Mouse (Mus musculus): ENCODE measurements around the gene Rpusd4. TPM values are rescaled to one million over a fixed set of nuclear protein-coding genes. Genes with fewer than 3 reads are reported as not detected.

The Rpusd4 gene
- 21.5 and 21.7 TPM in 2 replicates for polyA plus RNA-seq (2015; fragmentation: Nextera tagmentation; extraction: Ambion mirVana)

DNA sequence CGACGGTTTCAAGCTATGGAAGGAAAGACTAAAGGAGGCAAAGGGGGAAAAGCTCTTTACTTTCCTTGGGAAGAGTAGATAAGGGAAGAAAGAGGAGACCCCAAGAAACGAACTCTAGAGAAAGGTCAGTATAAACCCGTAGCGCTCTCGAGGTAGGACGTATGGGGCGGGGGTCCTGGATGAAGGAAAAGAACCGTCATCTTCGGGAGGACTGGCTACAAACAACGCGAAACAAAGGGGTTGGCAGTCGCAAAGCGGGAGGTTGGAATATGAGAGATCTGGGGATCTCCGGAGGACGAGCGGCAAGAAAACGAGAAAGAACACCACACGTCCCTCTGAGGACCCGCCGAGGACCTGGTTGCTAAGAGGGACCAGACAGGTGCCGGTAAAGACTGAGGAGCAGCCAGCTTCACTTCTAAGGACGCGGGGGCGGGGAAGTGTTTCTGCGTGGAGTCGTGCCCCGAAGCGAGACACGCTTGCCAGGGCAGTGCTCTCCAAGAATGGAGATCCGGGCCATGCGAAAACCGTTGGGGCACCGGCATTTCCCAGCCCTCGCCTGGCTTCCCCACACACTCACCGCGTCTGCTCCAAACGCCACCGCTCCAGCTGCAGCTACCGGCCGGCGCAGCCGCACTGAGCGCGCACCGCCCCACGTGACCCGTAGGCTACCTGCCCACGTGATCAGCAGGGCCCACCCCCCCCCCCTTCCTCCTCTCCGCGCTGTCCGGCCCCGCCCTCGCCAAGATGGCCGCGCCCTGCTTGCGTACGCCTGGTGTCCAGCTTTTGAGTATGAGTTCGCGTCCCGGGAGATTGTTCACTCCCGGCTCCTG lies at the start of gene Rpusd4, which contains the start of gene Fam118b:
TSS of gene Rpusd4 (plus strand) at position 720 of the 830 bp plus-strand sequence.
TSS of gene Fam118b (minus strand) at position 660 of the 830 bp plus-strand sequence.
- Histone ChIP-seq H3K4me1 (ENCODE audit: control insufficient read depth, insufficient read depth, low read length) (peaks cover 17% of the 10 kb centered on the region), H3K9me3 (replicated peaks; ENCODE audit: control insufficient read depth, low read length) (no peaks in the 10 kb centered on the region), H3K27me3 (ENCODE audit: control insufficient read depth, insufficient read depth, low read length) (no peaks in the 10 kb centered on the region), H3K36me3 (ENCODE audit: control insufficient read depth, insufficient read depth) (peaks cover 11% of the 10 kb centered on the region), H3K27ac (ENCODE audit: low read length) (peak within 1 kb of the TSS; percentile 68), H3K4me3 (ENCODE audit: low read length) (peak within 1 kb of the TSS; percentile 67), H3K4me2 (ENCODE audit: low read depth, low read length) (peak within 1 kb of the TSS; percentile 73), H3K9ac (ENCODE audit: low read length) (peak within 1 kb of the TSS; percentile 85)
- under 1% methylated on average over 61 of the region's 62 CpGs for WGBS
- ATAC-seq (replicated peaks; ENCODE audit: extremely low read depth, insufficient read depth, low FRiP score) = peak; percentile 97

DNA sequence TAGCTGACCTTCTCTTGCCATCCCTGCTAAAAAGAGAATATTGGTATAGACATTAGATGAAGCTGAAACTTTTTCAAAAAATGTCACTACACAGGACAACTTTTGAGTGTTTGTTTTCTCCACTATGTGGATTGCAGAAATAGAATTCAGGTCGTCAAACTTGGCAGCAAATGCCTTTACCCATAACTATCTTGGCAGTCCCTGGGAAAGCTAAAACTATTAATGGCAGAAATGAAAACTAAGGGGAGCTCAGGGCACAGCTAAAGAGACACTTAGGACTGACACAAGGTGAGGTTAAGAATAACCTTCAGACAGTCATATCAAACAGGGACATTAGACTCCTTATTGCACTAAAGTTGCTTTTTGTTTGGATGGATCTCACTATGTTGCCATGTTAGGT lies 49.7 kb upstream of the Rpusd4 start:
- Histone ChIP-seq H3K9me3 (replicated peaks; ENCODE audit: control insufficient read depth, low read length) (no peaks in the 10 kb centered on the region), H3K27me3 (ENCODE audit: control insufficient read depth, insufficient read depth, low read length) (no peaks in the 10 kb centered on the region), H3K4me3 (ENCODE audit: low read length) (no peak overlapping the region), H3K27ac (ENCODE audit: low read length) (no peak overlapping the region), H3K4me1 (ENCODE audit: control insufficient read depth, insufficient read depth, low read length) (no peaks in the 10 kb centered on the region), H3K36me3 (ENCODE audit: control insufficient read depth, insufficient read depth) (peaks cover 49% of the 10 kb centered on the region), H3K9ac (ENCODE audit: low read length) (no peak overlapping the region), H3K4me2 (ENCODE audit: low read depth, low read length) (no peak overlapping the region)
- 45% methylated on average over 1 of the region's 1 CpGs for WGBS
- no peak for ATAC-seq (replicated peaks; ENCODE audit: extremely low read depth, insufficient read depth, low FRiP score)

DNA sequence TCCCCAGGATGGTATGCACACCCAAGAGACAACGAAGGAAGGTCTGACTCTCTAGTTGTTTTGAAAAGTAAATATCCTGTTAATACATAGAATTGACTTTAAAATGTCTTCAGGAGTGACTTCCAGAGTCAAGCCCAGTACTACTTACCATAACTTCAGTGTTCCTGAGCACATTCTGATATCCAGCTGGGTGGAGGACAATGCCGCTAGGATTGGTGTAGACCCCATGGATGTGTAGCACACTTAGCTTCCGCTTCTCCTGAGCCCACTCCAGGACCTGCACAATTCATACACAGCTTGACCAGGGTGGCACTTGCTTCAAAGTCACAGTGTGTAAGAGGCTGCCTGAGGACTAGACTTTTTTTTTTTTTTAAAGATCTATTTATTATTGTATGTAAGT lies 44.2 kb upstream of the Rpusd4 start:
- peaks cover 18% of the 10 kb centered on the region for H3K36me3 ChIP-seq (ENCODE audit: control insufficient read depth, insufficient read depth)

DNA sequence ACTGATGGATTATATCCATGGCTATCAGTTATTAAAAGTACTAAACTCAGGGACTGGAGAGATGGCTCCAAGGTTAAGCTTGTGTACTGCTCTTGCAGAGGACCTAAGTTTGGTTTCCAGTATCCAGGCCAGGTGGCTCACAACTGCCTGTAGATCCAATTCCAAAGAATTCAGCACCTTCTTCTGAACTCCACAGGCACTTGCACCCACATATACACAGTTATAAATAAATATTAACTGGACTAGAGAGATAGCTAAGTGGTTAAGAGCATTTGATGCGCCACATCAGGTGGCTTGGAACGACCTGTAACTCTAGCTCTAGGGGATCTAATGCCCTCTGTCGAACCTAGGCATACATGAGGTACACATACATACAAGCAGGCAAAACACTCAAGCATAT lies 39.0 kb upstream of the Rpusd4 start:
- H3K9ac ChIP-seq (ENCODE audit: low read length) = no peak overlapping the region
- WGBS = 81% methylated on average over 3 of the region's 3 CpGs
- H3K27ac ChIP-seq (ENCODE audit: low read length) = no peak overlapping the region
- ATAC-seq (replicated peaks; ENCODE audit: extremely low read depth, insufficient read depth, low FRiP score) = no peak
- H3K4me2 ChIP-seq (ENCODE audit: low read depth, low read length) = no peak overlapping the region
- H3K4me1 ChIP-seq (ENCODE audit: control insufficient read depth, insufficient read depth, low read length) = no peaks in the 10 kb centered on the region
- H3K27me3 ChIP-seq (ENCODE audit: control insufficient read depth, insufficient read depth, low read length) = no peaks in the 10 kb centered on the region
- H3K9me3 ChIP-seq (replicated peaks; ENCODE audit: control insufficient read depth, low read length) = no peaks in the 10 kb centered on the region
- peaks cover 12% of the 10 kb centered on the region for H3K36me3 ChIP-seq (ENCODE audit: control insufficient read depth, insufficient read depth)
- H3K4me3 ChIP-seq (ENCODE audit: low read length) = no peak overlapping the region

More for the DNA sequence above, 44.2 kb upstream of the Rpusd4 start:
- ATAC-seq (replicated peaks; ENCODE audit: extremely low read depth, insufficient read depth, low FRiP score) = no peak
- no peaks in the 10 kb centered on the region for H3K9me3 ChIP-seq (replicated peaks; ENCODE audit: control insufficient read depth, low read length)
- WGBS = 87% methylated on average over 3 of the region's 3 CpGs
- no peak overlapping the region for H3K4me3 ChIP-seq (ENCODE audit: low read length)
- no peak overlapping the region for H3K4me2 ChIP-seq (ENCODE audit: low read depth, low read length)
- no peak overlapping the region for H3K27ac ChIP-seq (ENCODE audit: low read length)
- H3K4me1 ChIP-seq (ENCODE audit: control insufficient read depth, insufficient read depth, low read length) = no peaks in the 10 kb centered on the region
- H3K27me3 ChIP-seq (ENCODE audit: control insufficient read depth, insufficient read depth, low read length) = no peaks in the 10 kb centered on the region
- H3K9ac ChIP-seq (ENCODE audit: low read length) = no peak overlapping the region

- Histone ChIP-seq H3K27me3 (ENCODE audit: control insufficient read depth, insufficient read depth, low read length) (no peaks in the 10 kb centered on the region), H3K9me3 (replicated peaks; ENCODE audit: control insufficient read depth, low read length) (no peaks in the 10 kb centered on the region), H3K27ac (ENCODE audit: low read length) (no peak overlapping the region), H3K36me3 (ENCODE audit: control insufficient read depth, insufficient read depth) (peaks cover 14% of the 10 kb centered on the region), H3K4me1 (ENCODE audit: control insufficient read depth, insufficient read depth, low read length) (no peaks in the 10 kb centered on the region), H3K4me2 (ENCODE audit: low read depth, low read length) (no peak overlapping the region), H3K9ac (ENCODE audit: low read length) (no peak overlapping the region), H3K4me3 (ENCODE audit: low read length) (no peak overlapping the region)
- WGBS = 60% methylated on average over 3 of the region's 3 CpGs
- no peak for ATAC-seq (replicated peaks; ENCODE audit: extremely low read depth, insufficient read depth, low FRiP score)
These were observed 31.7 kb upstream of the Rpusd4 start for GRCm38 (mm10) chr9:35235996-35236395.

DNA sequence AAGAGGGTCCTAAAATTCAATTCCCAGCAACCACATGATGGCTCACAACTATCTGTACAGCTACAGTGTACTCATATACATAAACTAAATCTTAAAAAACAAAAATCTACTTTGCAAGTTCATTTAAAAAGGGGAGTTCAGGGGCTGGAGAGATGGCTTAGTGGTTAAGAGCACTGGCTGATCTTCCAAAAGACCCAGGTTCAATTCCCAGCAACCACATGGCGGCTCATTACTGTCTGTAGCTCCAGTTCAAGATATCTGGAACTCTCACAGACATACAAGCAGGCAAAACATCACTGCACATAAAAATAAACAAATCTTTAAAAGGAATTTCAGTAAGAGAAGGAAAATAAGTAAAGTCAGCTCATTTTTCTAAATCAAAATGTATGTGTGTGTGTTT lies 29.3 kb upstream of the Rpusd4 start:
- H3K4me3 ChIP-seq (ENCODE audit: low read length) = no peak overlapping the region
- no peaks in the 10 kb centered on the region for H3K4me1 ChIP-seq (ENCODE audit: control insufficient read depth, insufficient read depth, low read length)
- no peak overlapping the region for H3K27ac ChIP-seq (ENCODE audit: low read length)
- H3K9ac ChIP-seq (ENCODE audit: low read length) = no peak overlapping the region
- 0 out of 2 replicates have a peak, but pooled peaks cover 2% of the 10 kb centered on the region for H3K36me3 ChIP-seq (ENCODE audit: control insufficient read depth, insufficient read depth)
- H3K9me3 ChIP-seq (replicated peaks; ENCODE audit: control insufficient read depth, low read length) = no peaks in the 10 kb centered on the region
- no peak for ATAC-seq (replicated peaks; ENCODE audit: extremely low read depth, insufficient read depth, low FRiP score)
- 84% methylated on average over 1 of the region's 1 CpGs for WGBS
- H3K4me2 ChIP-seq (ENCODE audit: low read depth, low read length) = no peak overlapping the region
- no peaks in the 10 kb centered on the region for H3K27me3 ChIP-seq (ENCODE audit: control insufficient read depth, insufficient read depth, low read length)

- peak; percentile 70 for ATAC-seq (replicated peaks; ENCODE audit: extremely low read depth, insufficient read depth, low FRiP score)
- Histone ChIP-seq H3K36me3 (ENCODE audit: control insufficient read depth, insufficient read depth) (no peaks in the 10 kb centered on the region), H3K27me3 (ENCODE audit: control insufficient read depth, insufficient read depth, low read length) (no peaks in the 10 kb centered on the region), H3K9me3 (replicated peaks; ENCODE audit: control insufficient read depth, low read length) (no peaks in the 10 kb centered on the region), H3K4me2 (ENCODE audit: low read depth, low read length) (no peak overlapping the region), H3K4me1 (ENCODE audit: control insufficient read depth, insufficient read depth, low read length) (no peaks in the 10 kb centered on the region), H3K4me3 (ENCODE audit: low read length) (no peak overlapping the region), H3K27ac (ENCODE audit: low read length) (no peak overlapping the region), H3K9ac (ENCODE audit: low read length) (no peak overlapping the region)
- WGBS = 45% methylated on average over 6 of the region's 6 CpGs
These were observed 28.6 kb upstream of the Rpusd4 start for GRCm38 (mm10) chr9:35238915-35239571.

DNA sequence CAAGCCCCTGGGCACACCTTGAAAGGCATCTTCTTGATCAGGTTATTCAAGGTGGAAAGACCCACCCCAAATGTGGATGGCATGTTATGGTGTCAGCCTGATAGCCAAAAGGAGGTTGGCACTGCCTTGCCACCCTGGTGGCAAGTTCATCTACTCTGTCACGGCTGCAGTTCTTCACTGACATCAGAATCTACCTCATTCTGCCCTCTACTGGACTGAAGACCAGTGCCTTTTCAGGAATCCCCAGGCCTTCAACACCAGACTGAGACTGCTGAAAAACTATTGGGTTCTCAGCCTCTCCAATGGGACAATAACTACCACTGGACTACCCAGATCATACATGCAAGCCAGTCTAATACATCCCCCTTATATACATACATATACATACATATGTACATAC lies 27.9 kb upstream of the Rpusd4 start:
- no peaks in the 10 kb centered on the region for H3K4me1 ChIP-seq (ENCODE audit: control insufficient read depth, insufficient read depth, low read length)
- no peak overlapping the region for H3K4me2 ChIP-seq (ENCODE audit: low read depth, low read length)
- no peaks in the 10 kb centered on the region for H3K9me3 ChIP-seq (replicated peaks; ENCODE audit: control insufficient read depth, low read length)
- WGBS = 67% methylated on average over 1 of the region's 1 CpGs
- ATAC-seq (replicated peaks; ENCODE audit: extremely low read depth, insufficient read depth, low FRiP score) = no peak
- H3K4me3 ChIP-seq (ENCODE audit: low read length) = no peak overlapping the region
- no peaks in the 10 kb centered on the region for H3K27me3 ChIP-seq (ENCODE audit: control insufficient read depth, insufficient read depth, low read length)
- H3K9ac ChIP-seq (ENCODE audit: low read length) = no peak overlapping the region
- no peaks in the 10 kb centered on the region for H3K36me3 ChIP-seq (ENCODE audit: control insufficient read depth, insufficient read depth)
- no peak overlapping the region for H3K27ac ChIP-seq (ENCODE audit: low read length)

DNA sequence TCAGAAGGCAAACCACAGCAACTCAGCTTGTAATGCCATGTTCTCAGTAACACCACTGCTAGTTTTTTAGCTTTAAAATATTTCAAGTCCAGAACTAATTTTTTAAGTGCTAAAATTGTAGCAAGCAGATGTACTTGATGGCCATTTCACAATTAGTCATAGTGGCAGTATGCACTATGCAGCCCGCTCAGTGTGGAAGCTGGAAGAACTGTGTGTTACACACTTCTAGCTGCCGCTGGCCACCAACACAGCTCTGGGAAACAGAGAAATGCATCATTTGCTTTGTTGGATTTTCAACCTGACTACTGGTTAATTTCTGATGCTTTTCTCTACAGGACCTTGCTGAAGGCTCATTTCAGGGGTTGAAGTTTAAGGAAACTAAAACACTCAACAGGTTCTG lies 20.3 kb upstream of the Rpusd4 start:
- Histone ChIP-seq H3K27ac (ENCODE audit: low read length) (no peak overlapping the region), H3K4me1 (ENCODE audit: control insufficient read depth, insufficient read depth, low read length) (peaks cover 5% of the 10 kb centered on the region; the same call in 1 of the 2 replicates), H3K4me2 (ENCODE audit: low read depth, low read length) (no peak overlapping the region), H3K4me3 (ENCODE audit: low read length) (no peak overlapping the region), H3K9ac (ENCODE audit: low read length) (no peak overlapping the region), H3K36me3 (ENCODE audit: control insufficient read depth, insufficient read depth) (no peaks in the 10 kb centered on the region), H3K9me3 (replicated peaks; ENCODE audit: control insufficient read depth, low read length) (no peaks in the 10 kb centered on the region), H3K27me3 (ENCODE audit: control insufficient read depth, insufficient read depth, low read length) (no peaks in the 10 kb centered on the region)
- WGBS = 87% methylated on average over 2 of the region's 2 CpGs
- ATAC-seq (replicated peaks; ENCODE audit: extremely low read depth, insufficient read depth, low FRiP score) = no peak

Measured in heart, embryonic 16.5 days (tissue).